In the genomic region with DNA sequence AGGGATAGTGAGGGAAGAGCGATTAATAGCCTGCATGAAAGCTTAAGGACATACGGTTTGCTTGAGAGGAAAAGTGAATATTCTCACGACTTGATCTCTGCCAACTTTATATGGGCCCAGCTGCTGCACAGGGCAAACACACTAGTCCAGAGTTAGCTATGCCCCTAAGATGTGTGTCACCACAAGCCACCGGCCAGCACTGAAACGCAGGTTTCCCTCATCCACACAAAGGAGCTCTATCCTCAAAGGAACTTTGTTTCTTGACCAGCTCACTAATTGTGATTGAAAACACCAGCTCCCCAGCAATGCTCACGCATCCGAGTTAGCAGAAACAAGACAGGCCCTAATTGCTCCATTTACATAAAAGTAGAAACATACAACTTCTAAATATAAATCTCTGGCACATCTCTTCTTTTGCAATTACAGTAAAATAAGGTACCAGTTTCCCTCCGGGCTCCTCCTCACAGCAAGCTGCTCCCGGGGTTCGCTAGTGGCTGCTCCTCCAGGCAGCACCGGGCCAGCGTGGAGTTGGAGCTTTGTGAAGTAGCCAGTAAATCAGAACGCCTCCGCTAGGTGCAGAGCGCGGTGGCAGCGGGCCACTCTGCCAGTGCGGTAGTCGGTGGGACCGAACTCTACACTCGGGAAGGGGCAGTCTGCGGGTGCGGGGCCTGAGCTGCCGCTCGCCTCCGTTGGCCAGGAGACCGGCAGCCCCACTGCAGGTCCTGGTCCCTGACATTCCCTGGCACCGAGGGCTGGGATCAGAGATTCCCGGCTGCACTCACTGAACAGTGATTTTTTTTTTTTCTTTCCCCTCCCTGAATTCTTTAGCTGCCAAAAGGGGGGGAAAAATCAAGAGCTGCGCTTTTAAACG, we compare ENCODE assay signal across 8 mouse cellular contexts. TPM values are rescaled to one million over a fixed set of nuclear protein-coding genes. Genes with fewer than 3 reads are reported as not detected.
DNase-seq lines count a peak whose midpoint lies in the region; ATAC-seq and TF ChIP-seq lines count a peak whose summit lies in the region.

TSS of gene Inhba (plus strand) at position 480 of the 871 bp plus-strand sequence.

- intact Hi-C loops in gastrocnemius, adult 2 months (cut with DNase I) = loop anchor here (10.0 kb wide), 1 partner anchor 753 kb away; no protein-coding TSS in a partner anchor

- ATAC-seq in frontal cortex, adult (ENCODE audit: low TSS enrichment) = peak; percentile 62
- ATAC-seq in hindbrain, embryonic 16.5 days = peak; percentile 80

- H3K9me3 ChIP-seq in hindbrain, embryonic 16.5 days (ENCODE audit: control insufficient read depth, low read length) = no peaks in the 10 kb centered on the region
- no peaks in the 10 kb centered on the region for H3K9me3 ChIP-seq in limb, embryonic 10.5 days (replicated peaks)
- no peaks in the 10 kb centered on the region for H3K9me3 ChIP-seq in midbrain, embryonic 10.5 days (replicated peaks)

- peak within 1 kb of the TSS; percentile 93 for H3K4me2 ChIP-seq in hindbrain, embryonic 16.5 days (ENCODE audit: low read length)

- peak within 1 kb of the TSS; percentile 75 for H3K4me3 ChIP-seq in gastrocnemius, adult 2 months
- peak within 1 kb of the TSS; percentile 56 for H3K4me3 ChIP-seq in hindbrain, embryonic 16.5 days (ENCODE audit: low read length)
- H3K4me3 ChIP-seq in limb, embryonic 10.5 days = peak within 1 kb of the TSS; percentile 59
- peak within 1 kb of the TSS; percentile 61 for H3K4me3 ChIP-seq in midbrain, embryonic 10.5 days

- peaks cover 2% of the 10 kb centered on the region for H3K27me3 ChIP-seq in hindbrain, embryonic 16.5 days (replicated peaks; ENCODE audit: control insufficient read depth, insufficient read depth, low read length)
- H3K27me3 ChIP-seq in limb, embryonic 10.5 days (ENCODE audit: low read depth, poor library complexity, severe bottlenecking) = peaks cover 36% of the 10 kb centered on the region
- H3K27me3 ChIP-seq in midbrain, embryonic 10.5 days (ENCODE audit: low read depth, poor library complexity, severe bottlenecking) = peaks cover 68% of the 10 kb centered on the region

- H3K36me3 ChIP-seq in hindbrain, embryonic 16.5 days (ENCODE audit: control insufficient read depth, insufficient read depth, low read length) = no peaks in the 10 kb centered on the region
- H3K36me3 ChIP-seq in limb, embryonic 10.5 days = no peaks in the 10 kb centered on the region
- no peaks in the 10 kb centered on the region for H3K36me3 ChIP-seq in midbrain, embryonic 10.5 days

- peak within 1 kb of the TSS; percentile 76 for H3K27ac ChIP-seq in gastrocnemius, adult 2 months
- H3K27ac ChIP-seq in hindbrain, embryonic 16.5 days (ENCODE audit: low read depth, low read length) = 0 out of 2 replicates have a peak within 1 kb of the TSS, but pooled peaks have one; percentile 29
- H3K27ac ChIP-seq in limb, embryonic 10.5 days = peak within 1 kb of the TSS; percentile 75; the same call in 1 of the 2 replicates
- peak within 1 kb of the TSS; percentile 56; the same call in 1 of the 2 replicates for H3K27ac ChIP-seq in midbrain, embryonic 10.5 days (replicated peaks)

- no peak for TF ChIP-seq CTCF in gastrocnemius, adult 2 months (IDR thresholded peaks at IDR 0.05)

- no peak for DNase-seq in frontal cortex, postnatal 25 days (ENCODE audit: low spot score in 2 of 2)
- peak; percentile 75 for DNase-seq in cerebellum, postnatal 10 days
- peak; percentile 46 for DNase-seq in gastrocnemius, adult 2 months
- peak; percentile 70 for DNase-seq in limb, embryonic 10.5 days (ENCODE audit: low spot score)
- peak; percentile 59 for DNase-seq in midbrain, embryonic 10.5 days (ENCODE audit: low spot score)
- peak; percentile 16 to 64 for DNase-seq in spleen, postnatal 4 days (ENCODE audit: low spot score in 2 of 2)

- H3K9ac ChIP-seq in hindbrain, embryonic 16.5 days (ENCODE audit: low read depth, low read length) = peak within 1 kb of the TSS; percentile 71

- H3K4me1 ChIP-seq in hindbrain, embryonic 16.5 days (ENCODE audit: control insufficient read depth, insufficient read depth, low read depth, low read length) = peaks cover 11% of the 10 kb centered on the region; the same call in 1 of the 2 replicates
- H3K4me1 ChIP-seq in limb, embryonic 10.5 days = peaks cover 20% of the 10 kb centered on the region
- H3K4me1 ChIP-seq in midbrain, embryonic 10.5 days = peaks cover 23% of the 10 kb centered on the region

- WGBS in hindbrain, embryonic 16.5 days = 5% methylated on average over 31 of the region's 31 CpGs
- WGBS in limb, embryonic 10.5 days = 5% methylated on average over 31 of the region's 31 CpGs
- whole genome bisulfite sequencing in midbrain, embryonic 10.5 days = 5% methylated on average over 31 of the region's 31 CpGs

RNA-seq across cellular contexts. Expression of gene Inhba, which starts in this region (rescaled TPM):
- total RNA-seq in gastrocnemius, adult 2 months (2021) = 1 to 10 TPM in 1 of 2 experiments, under 1 TPM in 1; 0.92 to 1.7 TPM
- 2.2 and 2.3 TPM in 2 replicates for polyA plus RNA-seq in hindbrain, embryonic 16.5 days (2015; fragmentation: Nextera tagmentation; extraction: Ambion mirVana)
- polyA plus RNA-seq in limb, embryonic 10.5 days (2016; fragmentation: Nextera tagmentation; extraction: Ambion mirVana) = 0.14 and 0.44 TPM in 2 replicates
- 0.34 TPM in 1 of 2 replicates, not detected in the other for polyA plus RNA-seq in midbrain, embryonic 10.5 days (2016; fragmentation: Nextera tagmentation; extraction: Ambion mirVana)

Comparison
In these comparisons a context has a peak if more than half of its experiments do, and no peak if none do; other contexts are left out.
1. Peak in DNase-seq, H3K4me3 ChIP-seq and H3K27ac ChIP-seq in limb, embryonic 10.5 days; RNA of the gene not detected or under 1 TPM.
2. Peak in DNase-seq, H3K4me3 ChIP-seq and H3K27ac ChIP-seq in midbrain, embryonic 10.5 days; RNA of the gene not detected or under 1 TPM.
3. DNase-seq: peak in cerebellum, postnatal 10 days (2 of 2), gastrocnemius, adult 2 months (single experiment) and spleen, postnatal 4 days (2 of 2); none in frontal cortex, postnatal 25 days (0 of 2).
4. Peak in every context shown above with its lines, with median percentiles within 50 percentile points of each other: H3K27ac ChIP-seq and H3K4me3 ChIP-seq.